Mouse (Mus musculus) kidney, adult 2 months (tissue): ENCODE data around the gene Pcca.

Source experiments
- CTCF ChIP-seq: fragments of 200-500 bp; conservative IDR thresholded peaks from 2 replicates; pipeline ENCODE4 v1.5.1; 2011; ENCODE audit warnings: low read depth, mild to moderate bottlenecking, control low read depth, low read length, moderate library complexity, mixed read lengths; ENCODE audit not compliant: insufficient read depth, insufficient read length
- POLR2A ChIP-seq: fragments of 200-500 bp; IDR thresholded peaks from one replicate; pipeline ENCODE4 v1.6.1; 2011; ENCODE audit warnings: low read depth, low read length, control low read depth

DNA sequence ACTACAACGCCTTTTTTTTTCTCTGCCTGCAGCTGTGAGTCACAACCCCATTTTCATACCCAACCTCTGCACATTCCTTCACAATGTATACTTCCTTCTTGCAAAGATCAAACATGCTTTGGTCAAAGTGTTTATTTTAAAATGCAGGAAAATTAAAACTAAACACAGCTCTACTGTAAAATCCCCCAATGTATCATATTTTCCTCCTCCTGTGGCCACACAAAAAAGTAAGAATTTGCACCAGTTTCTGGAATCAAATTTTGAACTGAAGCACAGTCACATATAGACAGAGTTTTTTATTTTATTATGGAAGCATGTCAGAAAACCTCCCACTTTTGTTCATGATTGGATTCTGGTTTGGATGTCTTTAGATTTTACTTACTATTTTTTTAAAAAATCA, 47.5 kb upstream of the Pcca start:
- TF ChIP-seq CTCF (no peak), POLR2A (no peak)
